Mouse (Mus musculus) ES-Bruce4 (cell line): ENCODE data around the gene Ptprt. TPM values are rescaled to one million over a fixed set of nuclear protein-coding genes. Genes with fewer than 3 reads are reported as not detected.
"Not testable (repeated sequence)": the region's sequence is repeated elsewhere in the genome, so short reads cannot be mapped to it uniquely, and the experiment has no call there.

Experiments
- H3K27ac ChIP-seq: 2 replicates; pipeline ENCODE4 v1.5.1; 2012; ENCODE audit warnings: low read length, inconsistent platforms; ENCODE audit not compliant: insufficient read depth
- H3K27me3 ChIP-seq: 2 replicates; pipeline ENCODE4 v1.6.1; 2012; ENCODE audit warnings: mild to moderate bottlenecking, low read length, inconsistent platforms; ENCODE audit not compliant: control insufficient read depth, poor library complexity, insufficient read depth, severe bottlenecking
- H3K36me3 ChIP-seq: 2 replicates; pipeline ENCODE4 v1.6.1; 2012; ENCODE audit warnings: inconsistent platforms, mild to moderate bottlenecking, low read length, moderate library complexity; ENCODE audit not compliant: control insufficient read depth, poor library complexity, insufficient read depth, severe bottlenecking
- H3K4me1 ChIP-seq: one replicate; pipeline ENCODE4 v1.8.1; 2011; ENCODE audit warnings: low read length; ENCODE audit not compliant: control insufficient read depth, insufficient read depth
- H3K4me3 ChIP-seq: 2 replicates; pipeline ENCODE4 v1.5.1; 2011; ENCODE audit warnings: low read depth, mild to moderate bottlenecking, low read length
- H3K9ac ChIP-seq: 2 replicates; pipeline ENCODE4 v1.6.1; 2012; ENCODE audit warnings: low read depth, mild to moderate bottlenecking, inconsistent platforms; ENCODE audit not compliant: poor library complexity, severe bottlenecking
- H3K9me3 ChIP-seq: replicated peaks from 2 replicates; pipeline ENCODE4 v1.6.1; 2012; ENCODE audit warnings: mild to moderate bottlenecking, low read length, inconsistent platforms; ENCODE audit not compliant: control insufficient read depth, poor library complexity, insufficient read depth, severe bottlenecking
- CTCF ChIP-seq: IDR thresholded peaks from one replicate; pipeline ENCODE4 v1.8.1; 2011; ENCODE audit warnings: low read depth, low read length
- EP300 ChIP-seq: IDR thresholded peaks from 2 replicates; pipeline ENCODE4 v1.6.1; 2011; ENCODE audit warnings: low read depth, low read length; ENCODE audit not compliant: insufficient read depth
- POLR2A ChIP-seq: IDR thresholded peaks from one replicate; pipeline ENCODE4 v1.8.1; 2011; ENCODE audit warnings: low read length; ENCODE audit not compliant: insufficient read depth
- polyA plus RNA-seq: library from polyadenylated mRNA; stranded (reverse); fragments of >200 nt; gene quantifications from 2 replicates; pipeline ENCODE4 v1.2.4, GENCODE M21; 2011; ENCODE audit warnings: low read depth; ENCODE audit not compliant: missing spikeins, insufficient read depth, insufficient read length

The Ptprt gene
- polyA plus RNA-seq, 1 experiment: 5.1 TPM

GRCm38 (mm10) chr2:161513256-161513655, 1147.7 kb downstream of the Ptprt start:
- Histone ChIP-seq H3K4me1 (no peaks in the 10 kb centered on the region), H3K36me3 (no peaks in the 10 kb centered on the region), H3K4me3 (no peak overlapping the region), H3K9me3 (no peaks in the 10 kb centered on the region), H3K27ac (no peak overlapping the region), H3K9ac (no peak overlapping the region), H3K27me3 (no peaks in the 10 kb centered on the region)
- no peak for TF ChIP-seq CTCF
- no peak for TF ChIP-seq EP300
- TF ChIP-seq POLR2A: no peak

GRCm38 (mm10) chr2:161511880-161512570, 1148.9 kb downstream of the Ptprt start:
- H3K27ac ChIP-seq, H3K9me3 ChIP-seq, H3K9ac ChIP-seq, H3K4me3 ChIP-seq, H3K27me3 ChIP-seq, H3K36me3 ChIP-seq, H3K4me1 ChIP-seq: not testable (repeated sequence)

DNA sequence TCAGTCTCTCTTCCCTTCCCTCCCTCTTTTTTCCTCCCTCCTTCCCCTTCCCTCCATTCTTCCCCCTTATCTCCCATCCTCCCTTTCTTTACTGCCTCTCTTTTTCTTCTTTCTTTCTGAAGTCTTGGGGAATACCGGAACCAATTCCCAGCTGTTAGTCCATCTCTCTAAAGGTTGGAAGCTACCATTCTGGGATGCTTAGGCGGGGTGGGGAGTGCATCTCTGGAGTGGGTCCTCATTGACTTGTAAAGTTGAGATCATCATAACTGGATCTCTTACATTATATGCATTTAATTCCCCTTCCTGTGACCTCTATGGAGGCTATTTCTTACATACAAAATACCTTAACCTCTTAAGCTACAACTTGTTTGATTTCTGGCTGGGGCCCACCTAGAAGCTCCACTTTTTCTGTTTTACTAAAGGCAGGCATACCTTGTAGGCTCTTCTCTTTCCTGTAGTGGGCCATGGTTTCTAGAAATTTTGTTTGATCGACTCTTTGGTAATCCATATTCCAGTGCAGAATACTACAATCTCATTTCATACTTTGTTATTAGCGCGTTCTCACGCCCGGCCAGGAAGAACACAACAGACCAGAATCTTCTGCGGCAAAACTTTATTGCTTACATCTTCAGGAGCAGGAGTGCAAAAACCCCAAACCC, 1149.7 kb downstream of the Ptprt start:
- H3K4me1 ChIP-seq: no peaks in the 10 kb centered on the region
- peak overlapping the region; percentile 59 for H3K4me3 ChIP-seq
- peak overlapping the region; percentile 64 for H3K9ac ChIP-seq
- no peak overlapping the region for H3K27ac ChIP-seq
- H3K27me3 ChIP-seq: no peaks in the 10 kb centered on the region
- TF ChIP-seq EP300 (no peak), CTCF (no peak), POLR2A (no peak)
- H3K9me3 ChIP-seq: no peaks in the 10 kb centered on the region
- H3K36me3 ChIP-seq: no peaks in the 10 kb centered on the region

DNA sequence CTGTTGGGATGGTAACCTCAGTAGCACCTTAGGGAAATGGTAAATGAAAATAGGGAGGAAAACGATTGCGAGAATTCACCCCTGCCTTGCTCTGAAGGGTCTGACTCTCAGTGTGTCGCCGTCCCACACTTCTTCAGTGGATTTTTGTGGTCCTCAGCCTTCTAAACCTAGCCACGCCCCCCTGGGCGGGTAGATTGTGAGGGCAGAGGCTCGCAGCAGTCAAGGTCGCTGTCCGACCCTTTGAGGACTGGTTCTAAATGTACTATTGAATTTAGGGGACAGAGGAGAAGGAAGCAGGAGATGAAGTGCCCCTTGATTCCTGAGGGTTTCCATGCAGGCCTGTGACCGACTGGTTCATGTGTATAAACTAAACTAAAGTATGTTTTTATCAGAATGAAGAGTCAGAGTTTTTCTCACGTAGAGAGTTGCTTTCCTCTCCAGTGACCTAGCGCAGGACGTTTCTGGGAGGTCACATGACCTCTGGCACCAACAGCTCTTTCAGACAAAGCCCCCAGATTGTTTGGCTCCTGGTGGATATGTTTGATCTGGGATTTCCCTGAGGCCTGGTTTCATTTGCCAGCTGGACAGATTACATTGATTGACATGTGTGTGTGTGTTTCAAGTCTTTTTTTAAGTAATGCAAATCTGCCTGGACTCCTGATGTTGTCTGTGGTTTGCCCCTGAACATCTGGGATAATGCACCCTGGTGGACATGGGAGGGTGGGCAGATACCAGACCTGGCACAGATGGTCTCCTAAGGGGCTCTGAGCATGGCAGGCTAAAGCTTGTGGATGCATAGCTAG, 1161.6 kb downstream of the Ptprt start:
- no peaks in the 10 kb centered on the region; the same call in 1 of the 2 replicates for H3K27me3 ChIP-seq
- no peaks in the 10 kb centered on the region for H3K36me3 ChIP-seq
- TF ChIP-seq CTCF (no peak), EP300 (no peak), POLR2A (no peak)
- H3K27ac ChIP-seq: no peak overlapping the region
- H3K9ac ChIP-seq: no peak overlapping the region
- H3K4me3 ChIP-seq: no peak overlapping the region
- H3K9me3 ChIP-seq: no peaks in the 10 kb centered on the region
- H3K4me1 ChIP-seq: peaks cover 3% of the 10 kb centered on the region

DNA sequence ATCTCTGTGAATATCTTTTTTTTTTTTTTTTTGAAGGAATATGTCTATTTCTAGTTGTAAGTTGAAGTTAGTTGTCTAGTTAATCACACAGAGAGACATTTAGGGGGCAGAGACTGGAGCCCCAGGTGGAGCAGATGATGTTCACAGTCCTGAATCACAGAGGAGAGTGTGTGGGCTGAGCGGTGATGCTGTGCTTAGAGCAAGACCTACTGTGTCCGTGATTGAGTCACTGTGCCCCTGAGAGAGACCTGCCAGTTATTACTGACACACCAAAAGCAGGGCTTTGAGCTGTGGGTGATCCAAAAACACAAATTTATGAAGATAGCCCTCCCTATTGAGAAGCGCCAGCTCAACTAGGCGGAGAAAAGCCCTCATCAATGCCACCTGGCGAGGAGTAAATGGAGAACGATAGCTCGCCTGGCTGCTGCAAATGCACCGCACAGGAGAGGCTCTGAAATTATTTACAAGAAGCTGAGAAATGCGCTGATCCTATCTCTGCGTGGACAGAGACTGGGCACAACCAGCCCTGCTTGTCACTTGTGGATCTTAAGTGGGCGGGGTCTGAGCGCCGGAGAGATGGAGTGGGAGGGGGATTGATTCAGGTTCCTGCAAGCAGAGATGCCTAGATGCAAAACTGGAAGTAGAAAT, 1162.4 kb downstream of the Ptprt start:
- Histone ChIP-seq H3K9me3 (no peaks in the 10 kb centered on the region), H3K4me3 (no peak overlapping the region), H3K4me1 (peaks cover 3% of the 10 kb centered on the region), H3K27me3 (no peaks in the 10 kb centered on the region; the same call in 1 of the 2 replicates), H3K9ac (no peak overlapping the region), H3K36me3 (no peaks in the 10 kb centered on the region), H3K27ac (no peak overlapping the region)
- TF ChIP-seq POLR2A (no peak), EP300 (no peak), CTCF (no peak)

DNA sequence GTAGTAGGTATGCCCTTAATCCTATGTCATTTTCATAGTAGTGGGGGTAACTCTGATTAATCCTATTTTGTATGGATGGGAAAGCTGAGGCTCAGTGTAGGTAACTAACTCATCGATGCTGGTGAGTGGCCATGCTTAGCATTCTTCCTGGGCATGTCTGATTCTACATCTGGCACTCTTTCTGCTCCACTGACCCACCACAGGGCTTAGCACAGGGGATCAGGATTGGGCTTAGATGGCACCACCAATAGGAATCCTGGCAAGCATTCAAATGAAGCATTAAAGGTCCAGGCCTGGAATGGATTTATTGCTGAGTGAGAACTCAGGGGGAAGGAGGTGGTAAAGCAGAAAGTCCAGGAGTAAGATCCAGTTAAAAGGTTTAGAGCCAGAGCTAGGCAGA, 1179.2 kb downstream of the Ptprt start:
- H3K4me3 ChIP-seq: no peak overlapping the region
- no peak overlapping the region for H3K9ac ChIP-seq
- H3K9me3 ChIP-seq: no peaks in the 10 kb centered on the region
- no peaks in the 10 kb centered on the region for H3K27me3 ChIP-seq
- no peak for TF ChIP-seq CTCF
- no peak for TF ChIP-seq EP300
- TF ChIP-seq POLR2A: no peak
- no peaks in the 10 kb centered on the region for H3K4me1 ChIP-seq
- H3K36me3 ChIP-seq: no peaks in the 10 kb centered on the region
- no peak overlapping the region for H3K27ac ChIP-seq
